Mouse (Mus musculus): Measurements from ENCODE around the gene Gm20814. TPM values are rescaled to one million over a fixed set of nuclear protein-coding genes. Genes with fewer than 3 reads are reported as not detected.
"Not testable (repeated sequence)": the region's sequence is repeated elsewhere in the genome, so short reads cannot be mapped to it uniquely, and the experiment has no call there.

Gm20814 gene
- not detected in 2 replicates for total RNA-seq (2015; ENCODE audit: low replicate concordance)
- not detected in 2 replicates for total RNA-seq (2017; ENCODE audit: low replicate concordance)

DNA sequence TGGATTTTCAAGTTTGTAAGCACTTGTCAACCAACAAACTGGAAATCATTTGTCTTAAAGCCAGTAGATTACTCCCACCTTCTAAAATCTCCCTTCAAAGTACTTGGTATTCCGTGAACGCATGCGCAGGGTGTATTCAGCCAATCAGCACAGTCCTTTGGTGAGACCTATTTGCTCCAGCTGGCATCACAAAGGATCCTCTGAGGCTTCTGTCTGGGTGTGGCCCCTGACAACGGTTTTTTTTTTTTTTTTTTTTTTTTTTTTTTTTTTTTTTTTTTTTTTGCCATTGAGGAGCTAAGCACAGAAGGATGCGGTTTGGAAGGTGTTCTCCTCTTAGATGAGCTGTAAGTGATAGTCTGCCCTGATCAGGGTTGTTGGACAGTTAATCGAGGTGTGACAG is at the start of gene Gm20814:
Gm20814 (plus strand) TSS at position 301 of the 400 bp plus-strand sequence.
- ATAC-seq (replicated peaks; ENCODE audit: low FRiP score, poor library complexity, severe bottlenecking): not testable (repeated sequence)
